In the genomic region with DNA sequence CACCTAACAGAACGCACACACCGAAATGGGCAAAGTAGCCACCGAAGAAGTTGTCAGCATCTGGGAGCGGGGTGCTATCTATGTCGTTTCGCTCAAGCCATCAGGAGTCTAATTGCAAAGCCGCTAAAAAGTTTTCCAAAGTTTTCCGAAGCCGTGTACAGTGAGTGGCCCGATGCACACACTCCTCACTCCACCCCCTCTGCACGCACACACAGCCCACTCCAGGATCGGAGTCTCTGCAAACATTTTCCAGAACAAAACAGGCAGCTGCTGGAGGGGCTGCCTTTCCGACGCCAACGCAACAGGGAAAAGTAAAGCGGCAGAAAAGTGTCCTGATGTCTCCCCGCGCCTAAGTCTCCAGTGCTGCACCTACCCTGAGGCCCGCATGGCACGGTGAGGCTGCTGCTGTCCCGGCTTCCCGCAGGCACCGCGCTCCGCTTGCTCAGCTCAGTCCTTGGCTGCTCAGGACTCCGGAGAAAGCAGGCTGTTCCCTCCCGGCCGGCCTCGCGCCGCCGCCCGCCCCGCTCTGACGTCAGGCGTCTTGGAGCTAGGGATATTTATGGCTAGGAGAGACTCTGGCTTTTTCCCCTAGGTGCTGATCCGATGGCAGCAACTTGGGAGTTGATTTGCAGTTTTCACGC, we compare ENCODE assay signal across 7 mouse cellular contexts. TPM values are rescaled to one million over a fixed set of nuclear protein-coding genes. Genes with fewer than 3 reads are reported as not detected.
DNase-seq lines count a peak whose midpoint lies in the region; ATAC-seq and TF ChIP-seq lines count a peak whose summit lies in the region.

A gene (minus strand): TSS at position 514 of the 641 bp plus-strand sequence.

- TF ChIP-seq CTCF in brain, embryonic 14.5 days (IDR thresholded peaks at IDR 0.05; ENCODE audit: borderline replicate concordance, extremely low read depth, insufficient read depth, insufficient read length): no peak
- TF ChIP-seq CTCF in embryonic fibroblast, embryonic 13.5 days (IDR thresholded peaks at IDR 0.05; ENCODE audit: borderline replicate concordance, insufficient read depth, low read length): no peak

- H3K27ac ChIP-seq in embryonic fibroblast, embryonic 13.5 days (ENCODE audit: insufficient read depth, low read length): peak within 1 kb of the TSS; percentile 42
- H3K27ac ChIP-seq in heart, embryonic 11.5 days (ENCODE audit: low read depth, low read length): peak within 1 kb of the TSS; percentile 87
- H3K27ac ChIP-seq in kidney, embryonic 15.5 days: peak within 1 kb of the TSS; percentile 87
- 0 out of 2 replicates have a peak within 1 kb of the TSS, but pooled peaks have one; percentile 36 for H3K27ac ChIP-seq in neural tube, embryonic 11.5 days (ENCODE audit: low read depth, low read length)

- peak within 1 kb of the TSS; percentile 80 for H3K9ac ChIP-seq in heart, embryonic 11.5 days (ENCODE audit: low read depth, low read length)
- H3K9ac ChIP-seq in kidney, embryonic 15.5 days: peak within 1 kb of the TSS; percentile 61
- peak within 1 kb of the TSS; percentile 58 for H3K9ac ChIP-seq in neural tube, embryonic 11.5 days (ENCODE audit: low read length)

- TF ChIP-seq POLR2A in brain, embryonic 14.5 days (IDR thresholded peaks at IDR 0.05; ENCODE audit: borderline replicate concordance, extremely low read depth, insufficient read depth, insufficient read length, poor library complexity, severe bottlenecking): no peak
- TF ChIP-seq POLR2A in embryonic fibroblast, embryonic 13.5 days (IDR thresholded peaks at IDR 0.05; ENCODE audit: low read depth, low read length): peak; percentile 88

- H3K4me1 ChIP-seq in embryonic fibroblast, embryonic 13.5 days (ENCODE audit: control insufficient read depth, insufficient read depth, low read length): no peaks in the 10 kb centered on the region
- H3K4me1 ChIP-seq in heart, embryonic 11.5 days (ENCODE audit: control insufficient read depth, insufficient read depth, low read length): peaks cover 19% of the 10 kb centered on the region; the same call in 1 of the 2 replicates
- H3K4me1 ChIP-seq in kidney, embryonic 15.5 days: peaks cover 30% of the 10 kb centered on the region
- peaks cover 7% of the 10 kb centered on the region; the same call in 1 of the 2 replicates for H3K4me1 ChIP-seq in neural tube, embryonic 11.5 days (ENCODE audit: control insufficient read depth, insufficient read depth, low read length)

- peak; percentile 72 for ATAC-seq in heart, embryonic 11.5 days (replicated peaks; ENCODE audit: insufficient number of reproducible peaks, low FRiP score, low TSS enrichment)
- peak; percentile 95 for ATAC-seq in kidney, embryonic 15.5 days (replicated peaks; ENCODE audit: low FRiP score)
- ATAC-seq in neural tube, embryonic 11.5 days (ENCODE audit: insufficient read depth, low FRiP score, low TSS enrichment): peak; percentile 89

- no peaks in the 10 kb centered on the region for H3K9me3 ChIP-seq in heart, embryonic 11.5 days (replicated peaks; ENCODE audit: control insufficient read depth, low read length)
- H3K9me3 ChIP-seq in kidney, embryonic 15.5 days (replicated peaks): no peaks in the 10 kb centered on the region
- no peaks in the 10 kb centered on the region for H3K9me3 ChIP-seq in neural tube, embryonic 11.5 days (ENCODE audit: control insufficient read depth, low read length)

- no peaks in the 10 kb centered on the region for H3K27me3 ChIP-seq in heart, embryonic 11.5 days (ENCODE audit: control insufficient read depth, insufficient read depth, low read length)
- H3K27me3 ChIP-seq in kidney, embryonic 15.5 days: peaks cover 22% of the 10 kb centered on the region
- H3K27me3 ChIP-seq in neural tube, embryonic 11.5 days (ENCODE audit: control insufficient read depth, insufficient read depth, low read length): no peaks in the 10 kb centered on the region

- H3K4me3 ChIP-seq in embryonic fibroblast, embryonic 13.5 days (ENCODE audit: insufficient read depth, low read length): peak within 1 kb of the TSS; percentile 71
- peak within 1 kb of the TSS; percentile 57 for H3K4me3 ChIP-seq in heart, embryonic 11.5 days (ENCODE audit: low read depth, low read length)
- peak within 1 kb of the TSS; percentile 59 for H3K4me3 ChIP-seq in kidney, embryonic 15.5 days (replicated peaks)
- H3K4me3 ChIP-seq in neural tube, embryonic 11.5 days (ENCODE audit: low read depth, low read length): peak within 1 kb of the TSS; percentile 43

- WGBS in heart, embryonic 11.5 days (ENCODE audit: insufficient replicate concordance): 2% methylated on average over 38 of the region's 38 CpGs
- 2% methylated on average over 38 of the region's 38 CpGs for WGBS in kidney, embryonic 15.5 days
- WGBS in neural tube, embryonic 11.5 days: 5% methylated on average over 38 of the region's 38 CpGs

- no peaks in the 10 kb centered on the region for H3K36me3 ChIP-seq in heart, embryonic 11.5 days (ENCODE audit: control insufficient read depth, insufficient read depth, low read length)
- no peaks in the 10 kb centered on the region for H3K36me3 ChIP-seq in kidney, embryonic 15.5 days
- H3K36me3 ChIP-seq in neural tube, embryonic 11.5 days (ENCODE audit: control insufficient read depth, insufficient read depth, low read length): no peaks in the 10 kb centered on the region

- H3K4me2 ChIP-seq in heart, embryonic 11.5 days: peak within 1 kb of the TSS; percentile 85
- peak within 1 kb of the TSS; percentile 87 for H3K4me2 ChIP-seq in kidney, embryonic 15.5 days
- H3K4me2 ChIP-seq in neural tube, embryonic 11.5 days (ENCODE audit: low read depth): peak within 1 kb of the TSS; percentile 66

- DNase-seq in brain, embryonic 14.5 days (ENCODE audit: low read depth): peak; percentile 84
- DNase-seq in liver: peak; percentile 51
- peak; percentile 82 for DNase-seq in neural tube, embryonic 11.5 days (ENCODE audit: low spot score)
- peak; percentile 53 for DNase-seq in urinary bladder, adult 2 months (ENCODE audit: low spot score)

RNA-seq across cellular contexts. Expression of the gene that starts here (rescaled TPM):
- polyA plus RNA-seq in brain, embryonic 14.5 days (2012; rRNA removed): 9.4 and 13.9 TPM in 2 replicates
- polyA plus RNA-seq in embryonic fibroblast, embryonic 13.5 days (2011; ENCODE audit: insufficient read length, low read depth, missing spikeins): 13.7 and 19.0 TPM in 2 replicates
- polyA plus RNA-seq in heart, embryonic 11.5 days (2014; fragmentation: Nextera tagmentation; extraction: Ambion mirVana): 4.5 and 5.7 TPM in 2 replicates
- polyA plus RNA-seq in kidney, embryonic 15.5 days (2015; fragmentation: Nextera tagmentation; extraction: Ambion mirVana): 6.6 and 7.1 TPM in 2 replicates
- polyA plus RNA-seq in neural tube, embryonic 11.5 days (2014; fragmentation: Nextera tagmentation; extraction: Ambion mirVana): 5.3 TPM in 2 replicates
- polyA plus RNA-seq in urinary bladder, adult 2 months (2012; rRNA removed): 6.5 and 9.2 TPM in 2 replicates

Comparison
In these comparisons a context has a peak if more than half of its experiments do, and no peak if none do; other contexts are left out.
1. Peak in every context shown above with its lines: DNase-seq, ATAC-seq, H3K4me3 ChIP-seq and H3K27ac ChIP-seq.
2. H3K27ac ChIP-seq: peak in every context shown above with its lines; median percentile 87 in heart, embryonic 11.5 days; 87 in kidney, embryonic 15.5 days; 42 in embryonic fibroblast, embryonic 13.5 days; 36 in neural tube, embryonic 11.5 days.